Mouse (Mus musculus) lung, adult 10 weeks (tissue): Measurements from ENCODE around the gene Nat8. TPM values are rescaled to one million over a fixed set of nuclear protein-coding genes. Genes with fewer than 3 reads are reported as not detected.

Experiments used
- polyA plus RNA-seq: library from polyadenylated mRNA; stranded (reverse); fragments of 350-450 nt; fragmentation: Illumina TruSeq; extraction: RNeasy Lipid Tissue Mini Kit (QIAGEN cat#74804); gene quantifications from one replicate; pipeline ENCODE4 v1.2.3, GENCODE M21; 2014; ENCODE audit warnings: low read depth, low replicate concordance; ENCODE audit not compliant: insufficient read depth

Gene Nat8
- 0.22 TPM for polyA plus RNA-seq

GRCm38 (mm10) chr6:85831796-85832321 is at the start of gene Nat8:
Nat8 (minus strand) TSS chr6:85832082.

GRCm38 (mm10) chr6:85869006-85869405 is 37.1 kb upstream of the Nat8 start, which contains the start of gene Nat8f2:
Nat8f2 (minus strand) TSS chr6:85869158.

GRCm38 (mm10) chr6:85820837-85821236 is 11.0 kb downstream of the Nat8 start, which contains the start of the genes Nat8f6 and Nat8f5:
Nat8f6 (minus strand) TSS chr6:85820954.
Nat8f5 (minus strand) TSS chr6:85820972.

Other genes starting within 250 kb of the Nat8 start
- gene Alms1, start 244.6 kb downstream of the Nat8 start, polyA plus RNA-seq, result 0.84 TPM
- 1.3 TPM for gene Nat8f7, start 118.9 kb downstream of the Nat8 start, polyA plus RNA-seq
- 7.2 TPM for gene Nat8f3, start 66.3 kb downstream of the Nat8 start, polyA plus RNA-seq
- not detected for gene Nat8f6, start 11.1 kb downstream of the Nat8 start, polyA plus RNA-seq
- not detected for gene Nat8f5, start 11.1 kb downstream of the Nat8 start, polyA plus RNA-seq
- gene Nat8f2, start 37.1 kb upstream of the Nat8 start, polyA plus RNA-seq, result not detected
- gene Nat8f4, start 72.8 kb upstream of the Nat8 start, polyA plus RNA-seq, result 1.9 TPM
- 17.3 TPM for gene Tprkb, start 79.8 kb upstream of the Nat8 start, polyA plus RNA-seq
- 5.5 TPM for gene Nat8f1, start 83.6 kb upstream of the Nat8 start, polyA plus RNA-seq
- 28.5 TPM for gene Dusp11, start 129.6 kb upstream of the Nat8 start, polyA plus RNA-seq
- not detected for gene Figla, start 184.1 kb upstream of the Nat8 start, polyA plus RNA-seq
- gene Add2, start 196.6 kb upstream of the Nat8 start, polyA plus RNA-seq, result not detected